Mouse (Mus musculus) thymus, adult 2 months (tissue): ENCODE data around the gene Higd1b.

Experiments
- CTCF ChIP-seq: fragments of 200-500 bp; IDR thresholded peaks from 2 replicates; pipeline ENCODE4 v1.5.1; 2012; ENCODE audit warnings: mild to moderate bottlenecking, control low read depth, low read length, moderate library complexity, borderline replicate concordance; ENCODE audit not compliant: control insufficient read depth, poor library complexity, insufficient read depth; ENCODE audit errors: extremely low read depth
- POLR2A ChIP-seq: fragments of 200-500 bp; IDR thresholded peaks from 2 replicates; pipeline ENCODE4 v1.6.1; 2012; ENCODE audit warnings: mild to moderate bottlenecking, low read length, control low read depth, moderate library complexity; ENCODE audit not compliant: control insufficient read depth, poor library complexity, insufficient read depth; ENCODE audit errors: extremely low read depth

GRCm38 (mm10) chr11:102858951-102859350 lies 23.3 kb downstream of the Higd1b start:
- TF ChIP-seq POLR2A (no peak), CTCF (no peak)
